Mouse (Mus musculus) CH12F3 (cell line): ENCODE data around the gene Sorbs2.

ENCODE experiments used
- in situ Hi-C: fragments of 300-500 bp; cut with MboI; formaldehyde crosslinking; loops from 2 replicates; pipeline ENCODE4 v1.14.3; 2020; ENCODE audit warnings: low sequenced_read_pairs

Gene Sorbs2

GRCm38 (mm10) chr8:45570117-45570516 is 62.5 kb downstream of the Sorbs2 start:
- in situ Hi-C loops, result no loop called here

GRCm38 (mm10) chr8:45579714-45580543 is 72.3 kb downstream of the Sorbs2 start:
- in situ Hi-C loops, result no loop called here

GRCm38 (mm10) chr8:45580544-45580866 is 72.9 kb downstream of the Sorbs2 start:
- in situ Hi-C loops, result no loop called here

- in situ Hi-C loops, result no loop called here
Observed at GRCm38 (mm10) chr8:45583856-45584255, 76.3 kb downstream of the Sorbs2 start.

- in situ Hi-C loops, result no loop called here
Observed at GRCm38 (mm10) chr8:45584390-45585052, 76.9 kb downstream of the Sorbs2 start.

- in situ Hi-C loops, result no loop called here
Observed at GRCm38 (mm10) chr8:45585158-45585557, 77.6 kb downstream of the Sorbs2 start.

GRCm38 (mm10) chr8:45587011-45587410 is 79.4 kb downstream of the Sorbs2 start:
- in situ Hi-C loops, result no loop called here

GRCm38 (mm10) chr8:45591888-45592287 is 84.3 kb downstream of the Sorbs2 start:
- in situ Hi-C loops, result no loop called here

- in situ Hi-C loops, result no loop called here
Observed at GRCm38 (mm10) chr8:45593711-45594110, 86.1 kb downstream of the Sorbs2 start.

- in situ Hi-C loops, result no loop called here
Observed at GRCm38 (mm10) chr8:45595983-45596382, 88.4 kb downstream of the Sorbs2 start.

- in situ Hi-C loops, result no loop called here
Observed at GRCm38 (mm10) chr8:45596591-45596990, 89.0 kb downstream of the Sorbs2 start.

GRCm38 (mm10) chr8:45597631-45598420 is 90.2 kb downstream of the Sorbs2 start:
- in situ Hi-C loops, result no loop called here

- in situ Hi-C loops, result no loop called here
Observed at GRCm38 (mm10) chr8:45598883-45599282, 91.3 kb downstream of the Sorbs2 start.

- in situ Hi-C loops, result no loop called here
Observed at GRCm38 (mm10) chr8:45602019-45602418, 94.4 kb downstream of the Sorbs2 start.

- in situ Hi-C loops, result no loop called here
Observed at GRCm38 (mm10) chr8:45605419-45605818, 97.8 kb downstream of the Sorbs2 start.

- in situ Hi-C loops, result no loop called here
Observed at GRCm38 (mm10) chr8:45607012-45607411, 99.4 kb downstream of the Sorbs2 start.

GRCm38 (mm10) chr8:45608413-45608812 is 100.8 kb downstream of the Sorbs2 start:
- in situ Hi-C loops, result no loop called here

- in situ Hi-C loops, result no loop called here
Observed at GRCm38 (mm10) chr8:45610426-45611215, 103.0 kb downstream of the Sorbs2 start.

GRCm38 (mm10) chr8:45611320-45611719 is 103.7 kb downstream of the Sorbs2 start:
- in situ Hi-C loops, result no loop called here

GRCm38 (mm10) chr8:45614610-45615009 is 107.0 kb downstream of the Sorbs2 start:
- in situ Hi-C loops, result no loop called here

- in situ Hi-C loops, result no loop called here
Observed at GRCm38 (mm10) chr8:45615050-45615449, 107.5 kb downstream of the Sorbs2 start.
